Mouse (Mus musculus): ENCODE results near the gene Gramd4. TPM values are rescaled to one million over a fixed set of nuclear protein-coding genes. Genes with fewer than 3 reads are reported as not detected.
A peak's percentile ranks its signal among the peaks of the same experiment; 100 is the strongest.

Gene Gramd4
- polyA plus RNA-seq, 1 experiment from 2014 or later, result 14.3 TPM

DNA sequence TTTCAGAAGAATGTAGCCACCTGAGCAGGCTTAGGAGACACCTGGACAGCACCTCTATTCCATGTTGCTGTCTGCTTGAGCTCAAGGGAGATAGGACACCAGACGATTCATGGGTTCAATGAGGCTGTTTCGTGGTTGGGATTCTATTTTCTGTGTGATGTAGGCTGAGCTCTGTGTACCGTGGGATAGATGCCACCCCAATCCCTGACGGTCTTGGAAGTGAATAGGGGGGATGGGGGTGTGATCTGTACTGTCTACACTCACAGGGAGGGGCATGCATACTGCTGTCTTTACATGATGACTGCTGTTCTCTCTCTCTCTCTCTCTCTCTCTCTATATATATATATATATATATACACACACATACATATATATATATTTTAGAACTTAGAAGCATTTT is 7.9 kb downstream of the Gramd4 start:
- Histone ChIP-seq H3K36me3 (peaks cover 8% of the 10 kb centered on the region), H3K9me3 (replicated peaks) (no peaks in the 10 kb centered on the region; the same call in 1 of the 2 replicates), H3K4me1 (peaks cover 54% of the 10 kb centered on the region), H3K4me3 (no peak overlapping the region), H3K27me3 (ENCODE audit: low read depth, poor library complexity, severe bottlenecking) (no peaks in the 10 kb centered on the region), H3K27ac (replicated peaks) (no peak overlapping the region)
- 88% methylated on average over 4 of the region's 4 CpGs for WGBS
- DNase-seq (ENCODE audit: low spot score), result no peak

DNA sequence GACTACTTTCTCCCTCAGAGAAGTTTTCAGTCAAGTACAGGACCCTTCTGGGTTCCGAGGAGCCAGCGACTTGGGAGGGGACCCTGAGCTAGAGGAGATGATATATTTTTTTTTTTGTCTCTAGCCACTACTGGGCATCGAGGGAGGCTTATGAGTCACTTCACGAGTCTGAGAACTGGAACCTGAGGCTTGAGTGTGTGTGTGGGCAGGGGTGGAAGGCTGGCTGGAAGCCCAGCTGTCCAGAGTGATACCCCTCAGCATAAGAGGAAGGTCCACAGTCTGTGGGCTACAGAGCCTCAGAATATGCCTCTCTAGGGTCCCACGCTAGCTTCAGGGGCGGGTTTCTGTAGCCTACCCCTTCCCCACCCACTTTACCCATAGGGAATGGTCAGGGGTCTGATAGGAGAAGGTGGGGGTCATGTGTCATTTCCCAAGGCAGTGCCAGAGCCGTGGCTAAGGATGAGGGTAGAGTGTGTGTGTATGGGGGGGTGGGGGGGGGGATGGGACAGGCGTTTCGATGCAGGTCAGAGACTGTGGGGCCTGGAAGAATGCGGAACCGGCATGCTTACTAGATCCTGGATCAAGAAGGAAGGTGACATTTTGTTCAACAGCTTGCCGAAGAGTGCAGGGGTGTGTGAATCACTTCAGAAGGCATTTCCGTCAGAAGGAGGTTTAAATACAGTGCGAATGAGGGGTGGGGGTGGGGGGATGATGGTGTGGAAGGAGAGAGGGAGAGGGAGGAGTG is 9.5 kb downstream of the Gramd4 start:
- Histone ChIP-seq H3K9me3 (replicated peaks) (no peaks in the 10 kb centered on the region; the same call in 1 of the 2 replicates), H3K4me3 (no peak overlapping the region), H3K27me3 (ENCODE audit: low read depth, poor library complexity, severe bottlenecking) (no peaks in the 10 kb centered on the region), H3K27ac (replicated peaks) (no peak overlapping the region), H3K36me3 (peaks cover 8% of the 10 kb centered on the region), H3K4me1 (peaks cover 44% of the 10 kb centered on the region)
- DNase-seq (ENCODE audit: low spot score), result no peak
- 85% methylated on average over 14 of the region's 14 CpGs for WGBS

DNA sequence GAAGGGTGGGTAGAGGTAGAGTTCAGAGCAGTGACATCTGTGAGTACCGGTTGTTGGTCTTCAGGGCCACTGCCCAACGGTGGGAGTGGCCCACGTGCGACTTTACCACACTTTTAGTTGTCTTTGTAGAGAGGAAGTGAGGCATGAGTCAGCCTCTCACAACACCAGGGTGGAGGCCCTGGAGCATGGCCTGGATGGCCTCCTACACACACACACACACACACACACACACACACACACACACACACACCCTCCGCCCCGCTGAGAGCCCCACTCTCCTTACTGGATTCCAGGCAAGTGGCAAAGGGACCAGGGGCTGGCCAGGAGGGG is 10.1 kb downstream of the Gramd4 start:
- Histone ChIP-seq H3K36me3 (peaks cover 8% of the 10 kb centered on the region), H3K27ac (replicated peaks) (no peak overlapping the region), H3K4me1 (peaks cover 44% of the 10 kb centered on the region), H3K9me3 (replicated peaks) (no peaks in the 10 kb centered on the region; the same call in 1 of the 2 replicates), H3K27me3 (ENCODE audit: low read depth, poor library complexity, severe bottlenecking) (no peaks in the 10 kb centered on the region), H3K4me3 (no peak overlapping the region)
- DNase-seq (ENCODE audit: low spot score), result no peak
- WGBS, result 67% methylated on average over 6 of the region's 6 CpGs

GRCm38 (mm10) chr15:86067941-86068495 is 10.5 kb downstream of the Gramd4 start:
- Histone ChIP-seq H3K36me3 (peaks cover 8% of the 10 kb centered on the region), H3K4me1 (peaks cover 44% of the 10 kb centered on the region), H3K9me3 (replicated peaks) (no peaks in the 10 kb centered on the region; the same call in 1 of the 2 replicates), H3K27me3 (ENCODE audit: low read depth, poor library complexity, severe bottlenecking) (no peaks in the 10 kb centered on the region), H3K27ac (replicated peaks) (no peak overlapping the region), H3K4me3 (no peak overlapping the region)
- no peak for DNase-seq (ENCODE audit: low spot score)
- WGBS, result 96% methylated on average over 4 of the region's 4 CpGs

DNA sequence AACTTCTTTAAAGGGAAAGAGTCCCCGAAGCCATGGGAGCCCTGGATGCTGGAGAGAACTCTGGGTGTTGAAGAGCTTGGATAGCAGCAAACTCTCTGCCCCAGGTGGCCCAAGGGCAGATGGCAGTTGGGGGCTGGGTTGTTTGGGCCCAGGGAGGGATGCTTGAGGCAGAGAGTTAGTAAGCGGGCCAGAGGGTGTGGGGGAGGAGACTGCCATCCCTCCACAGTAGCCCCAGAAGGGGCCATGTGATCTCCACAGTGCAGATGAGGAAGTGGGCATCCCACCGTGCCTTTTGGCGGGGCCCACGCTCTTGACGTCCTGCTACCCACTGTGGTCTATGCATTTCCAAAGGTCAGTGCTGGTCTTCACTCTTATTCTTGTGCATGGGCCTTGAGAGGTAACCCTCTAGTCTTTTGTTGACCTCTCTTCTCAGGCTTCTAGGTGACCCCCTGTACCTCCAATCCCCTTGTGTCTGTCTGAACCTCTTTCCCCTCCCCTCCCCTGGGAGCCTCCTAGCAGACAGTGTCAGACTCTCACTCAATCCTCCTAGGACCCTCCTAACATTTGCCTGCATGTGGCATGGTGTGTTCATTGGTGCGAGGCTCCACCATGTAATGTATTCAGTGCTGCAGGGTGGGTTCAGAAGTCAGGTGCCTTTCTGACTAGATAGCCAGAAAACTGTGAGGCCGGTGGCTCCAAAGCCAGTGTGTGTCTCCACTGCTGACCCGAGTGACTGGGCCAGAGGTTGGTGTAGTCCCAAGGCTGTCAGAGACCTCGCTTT is 11.7 kb downstream of the Gramd4 start:
- Histone ChIP-seq H3K4me3 (no peak overlapping the region), H3K36me3 (peaks cover 6% of the 10 kb centered on the region), H3K27ac (replicated peaks) (no peak overlapping the region), H3K9me3 (replicated peaks) (no peaks in the 10 kb centered on the region; the same call in 1 of the 2 replicates), H3K27me3 (ENCODE audit: low read depth, poor library complexity, severe bottlenecking) (no peaks in the 10 kb centered on the region), H3K4me1 (peaks cover 44% of the 10 kb centered on the region)
- 81% methylated on average over 10 of the region's 10 CpGs for WGBS
- DNase-seq (ENCODE audit: low spot score), result no peak

DNA sequence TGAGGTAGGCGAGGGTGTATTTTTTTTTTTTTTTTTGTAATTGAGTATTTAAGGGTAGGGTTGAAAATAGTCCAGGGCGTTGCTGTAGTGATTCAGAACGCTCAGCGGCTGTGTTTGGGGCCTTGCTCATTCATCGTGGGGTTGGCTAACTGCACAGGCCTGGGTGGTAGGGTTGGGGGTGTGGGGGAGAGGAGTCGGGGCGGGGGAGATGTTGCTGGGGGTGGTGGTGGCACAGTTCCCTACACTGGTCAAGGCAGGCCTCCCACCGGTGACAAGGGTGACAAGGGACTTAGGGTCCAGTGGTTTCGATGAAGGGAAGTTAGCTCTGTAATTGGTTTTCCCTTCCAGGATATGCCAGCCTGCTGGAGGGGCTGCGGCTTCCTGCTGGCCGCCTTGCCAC is 12.9 kb downstream of the Gramd4 start:
- no peak for DNase-seq (ENCODE audit: low spot score)
- Histone ChIP-seq H3K4me3 (no peak overlapping the region), H3K27me3 (ENCODE audit: low read depth, poor library complexity, severe bottlenecking) (no peaks in the 10 kb centered on the region), H3K4me1 (peaks cover 46% of the 10 kb centered on the region), H3K27ac (replicated peaks) (peak overlapping the region; percentile 25; the same call in 1 of the 2 replicates), H3K36me3 (peaks cover 6% of the 10 kb centered on the region), H3K9me3 (replicated peaks) (no peaks in the 10 kb centered on the region; the same call in 1 of the 2 replicates)
- 64% methylated on average over 11 of the region's 11 CpGs for WGBS

DNA sequence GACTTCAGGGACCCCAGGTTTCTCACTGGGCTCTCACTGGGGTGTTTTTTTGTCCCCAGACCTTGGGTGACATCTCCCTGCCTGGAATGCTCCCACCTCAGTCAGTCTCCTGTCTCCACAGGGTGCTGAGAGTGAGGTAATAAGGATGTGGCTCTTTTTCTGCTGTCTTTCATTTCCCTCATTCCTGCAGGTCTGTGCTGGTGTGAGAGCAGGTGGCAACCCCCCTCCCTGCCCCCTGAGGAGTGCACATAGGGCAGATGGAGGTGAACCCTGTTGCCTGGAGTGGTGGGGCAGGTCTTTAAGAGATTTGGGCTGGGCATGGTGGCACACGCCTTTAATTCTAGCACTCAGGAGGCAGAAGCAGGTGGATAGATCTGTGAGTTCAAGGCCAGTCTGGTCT is 13.7 kb downstream of the Gramd4 start:
- 79% methylated on average over 1 of the region's 1 CpGs for WGBS
- Histone ChIP-seq H3K4me1 (peaks cover 49% of the 10 kb centered on the region), H3K36me3 (no peaks in the 10 kb centered on the region), H3K4me3 (no peak overlapping the region), H3K27me3 (ENCODE audit: low read depth, poor library complexity, severe bottlenecking) (no peaks in the 10 kb centered on the region), H3K9me3 (replicated peaks) (no peaks in the 10 kb centered on the region), H3K27ac (replicated peaks) (no peak overlapping the region)
- no peak for DNase-seq (ENCODE audit: low spot score)

DNA sequence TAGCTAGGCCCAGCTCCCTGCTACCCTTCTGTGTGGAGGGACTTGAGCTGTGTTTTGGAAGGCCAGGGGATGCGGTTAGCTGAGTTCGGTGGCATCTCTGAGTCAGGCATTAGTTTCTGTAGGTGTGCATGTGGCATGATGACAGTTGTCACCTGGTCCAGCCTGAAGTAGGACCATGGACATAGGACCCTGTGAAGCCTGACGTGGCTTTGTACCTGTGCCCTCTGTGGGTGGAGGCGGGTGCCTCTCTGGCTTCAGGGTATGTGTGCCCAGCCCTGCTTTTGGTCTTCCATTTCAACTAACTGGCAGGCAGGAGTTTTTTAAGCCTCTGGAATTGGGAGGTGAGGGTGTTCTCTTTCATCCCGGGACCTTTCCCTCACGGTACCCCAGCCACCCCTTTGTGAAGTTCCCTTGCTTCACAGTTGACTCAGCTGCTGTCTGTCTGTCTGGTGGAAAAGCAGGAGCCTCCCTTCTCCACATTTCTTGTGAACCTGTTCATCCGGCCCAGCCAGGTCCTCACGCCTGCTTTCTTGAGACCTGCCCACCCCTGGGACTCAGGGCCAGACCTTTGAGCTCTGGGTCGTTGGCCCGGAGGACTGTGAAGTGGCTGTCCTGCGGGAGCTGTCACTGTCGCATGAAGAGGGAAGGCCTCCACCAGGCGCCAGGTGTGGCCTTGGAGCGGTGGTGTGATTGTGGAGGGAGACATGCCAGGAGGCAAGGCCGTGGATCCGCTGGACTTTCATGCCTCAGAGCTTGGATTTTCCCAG is 16.9 kb downstream of the Gramd4 start:
- H3K27me3 ChIP-seq (ENCODE audit: low read depth, poor library complexity, severe bottlenecking), result no peaks in the 10 kb centered on the region
- H3K4me3 ChIP-seq, result no peak overlapping the region
- H3K36me3 ChIP-seq, result no peaks in the 10 kb centered on the region
- no peaks in the 10 kb centered on the region for H3K9me3 ChIP-seq (replicated peaks)
- no peak for DNase-seq (ENCODE audit: low spot score)
- WGBS, result 93% methylated on average over 16 of the region's 16 CpGs
- peaks cover 43% of the 10 kb centered on the region for H3K4me1 ChIP-seq
- H3K27ac ChIP-seq (replicated peaks), result no peak overlapping the region

- H3K9me3 ChIP-seq (replicated peaks), result no peaks in the 10 kb centered on the region
- DNase-seq (ENCODE audit: low spot score), result no peak
- 95% methylated on average over 20 of the region's 20 CpGs for WGBS
- H3K4me1 ChIP-seq, result peaks cover 38% of the 10 kb centered on the region
- no peaks in the 10 kb centered on the region for H3K36me3 ChIP-seq
- H3K27ac ChIP-seq (replicated peaks), result no peak overlapping the region
- no peaks in the 10 kb centered on the region for H3K27me3 ChIP-seq (ENCODE audit: low read depth, poor library complexity, severe bottlenecking)
- H3K4me3 ChIP-seq, result no peak overlapping the region
Observed at GRCm38 (mm10) chr15:86075305-86076047, 18.0 kb downstream of the Gramd4 start.

DNA sequence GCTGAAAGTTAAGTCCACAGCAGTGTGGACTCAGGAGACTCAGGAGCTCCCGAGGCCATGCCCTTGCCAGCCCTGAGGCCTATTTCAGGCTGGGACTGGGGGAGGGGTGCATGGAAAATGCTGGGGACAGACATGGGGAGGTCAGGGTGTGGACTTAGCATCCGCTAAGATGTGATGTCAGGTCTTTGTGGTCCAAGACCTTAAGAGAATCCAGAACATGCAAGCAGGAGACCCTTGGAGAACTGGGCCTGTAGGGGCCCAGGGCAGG is 18.5 kb downstream of the Gramd4 start:
- Histone ChIP-seq H3K36me3 (no peaks in the 10 kb centered on the region), H3K4me1 (peaks cover 38% of the 10 kb centered on the region), H3K27ac (replicated peaks) (no peak overlapping the region), H3K27me3 (ENCODE audit: low read depth, poor library complexity, severe bottlenecking) (no peaks in the 10 kb centered on the region), H3K9me3 (replicated peaks) (no peaks in the 10 kb centered on the region), H3K4me3 (no peak overlapping the region)
- DNase-seq (ENCODE audit: low spot score), result no peak
- 92% methylated on average over 2 of the region's 2 CpGs for WGBS

- Histone ChIP-seq H3K36me3 (no peaks in the 10 kb centered on the region), H3K9me3 (replicated peaks) (no peaks in the 10 kb centered on the region), H3K27me3 (ENCODE audit: low read depth, poor library complexity, severe bottlenecking) (no peaks in the 10 kb centered on the region), H3K4me3 (no peak overlapping the region), H3K27ac (replicated peaks) (no peak overlapping the region), H3K4me1 (peaks cover 39% of the 10 kb centered on the region)
- WGBS, result 84% methylated on average over 8 of the region's 8 CpGs
- no peak for DNase-seq (ENCODE audit: low spot score)
Observed at GRCm38 (mm10) chr15:86076378-86076777, 18.9 kb downstream of the Gramd4 start.

- Histone ChIP-seq H3K36me3 (no peaks in the 10 kb centered on the region), H3K9me3 (replicated peaks) (no peaks in the 10 kb centered on the region), H3K4me3 (no peak overlapping the region), H3K27me3 (ENCODE audit: low read depth, poor library complexity, severe bottlenecking) (no peaks in the 10 kb centered on the region), H3K27ac (replicated peaks) (no peak overlapping the region; the same call in 1 of the 2 replicates), H3K4me1 (peaks cover 54% of the 10 kb centered on the region)
- WGBS, result 92% methylated on average over 5 of the region's 5 CpGs
- DNase-seq (ENCODE audit: low spot score), result no peak
Observed at GRCm38 (mm10) chr15:86077934-86078333, 20.4 kb downstream of the Gramd4 start.

All from midbrain, embryonic 10.5 days (tissue).